Mouse (Mus musculus) frontal cortex, adult 2 months (tissue): ENCODE data around the gene Borcs8. TPM values are rescaled to one million over a fixed set of nuclear protein-coding genes. Genes with fewer than 3 reads are reported as not detected.

Source experiments
- DNase-seq, 2 experiments: peaks; one replicate each; pipeline ENCODE4 v3.0.0; 2022; ENCODE audit warnings: low spot score in 1 of 2; ENCODE audit errors: extremely low spot score in 1 of 2
- polyA plus RNA-seq: library from polyadenylated mRNA; depleted of rRNA; stranded (reverse); fragments of >200 nt; gene quantifications from 2 replicates; pipeline ENCODE4 v1.2.3, GENCODE M21; 2012; rRNA removed

Gene Borcs8
- polyA plus RNA-seq, result 99.2 and 100 TPM in 2 replicates

DNA sequence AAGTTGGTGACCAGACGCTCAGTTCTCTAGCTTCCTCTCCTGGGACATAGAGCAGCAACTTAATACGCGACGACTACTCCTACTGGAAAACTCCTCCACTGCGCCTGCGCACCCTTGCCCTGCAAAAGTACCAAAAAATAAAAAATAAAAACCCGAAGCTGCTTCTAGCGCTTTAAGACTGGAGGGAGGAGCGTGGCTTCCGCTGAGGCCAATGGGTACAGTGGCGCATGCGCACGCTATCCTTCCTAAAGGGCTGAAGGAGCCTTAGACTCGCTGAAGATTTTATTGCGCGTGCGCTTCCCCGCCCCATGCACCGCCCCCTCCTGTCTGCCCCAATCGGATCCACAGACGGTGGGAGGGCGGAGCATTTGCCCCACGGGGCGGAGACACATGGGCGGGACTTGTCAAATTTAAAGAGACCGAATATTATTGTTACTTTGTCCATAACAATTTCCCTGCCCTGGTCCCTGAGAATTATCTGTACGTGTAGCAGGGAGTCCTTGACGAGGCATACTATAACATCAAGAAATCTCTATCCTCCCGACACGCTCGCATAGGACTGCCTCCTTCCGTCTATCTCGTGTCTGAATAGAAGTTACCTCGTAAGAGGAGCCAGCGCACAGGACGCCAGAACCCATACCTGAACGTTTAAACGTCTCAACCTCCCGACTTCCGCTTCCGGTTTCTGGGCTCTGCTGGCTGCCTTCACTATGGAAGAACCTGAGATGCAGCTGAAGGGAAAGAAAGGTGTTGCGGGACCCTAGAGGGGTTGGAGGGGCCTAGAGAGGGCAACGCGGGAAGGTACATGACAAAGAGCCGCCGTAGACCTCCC is at the start of gene Borcs8, which contains the start of the genes Rfxank and Mef2b:
Gene Borcs8, plus strand, starts transcription at position 474 of the 832 bp plus-strand sequence.
Gene Rfxank, minus strand, starts transcription at position 129 of the 832 bp plus-strand sequence.
Gene Mef2b, plus strand, starts transcription at position 686 of the 832 bp plus-strand sequence.
- DNase-seq, result peak; percentile 98 to 99

DNA sequence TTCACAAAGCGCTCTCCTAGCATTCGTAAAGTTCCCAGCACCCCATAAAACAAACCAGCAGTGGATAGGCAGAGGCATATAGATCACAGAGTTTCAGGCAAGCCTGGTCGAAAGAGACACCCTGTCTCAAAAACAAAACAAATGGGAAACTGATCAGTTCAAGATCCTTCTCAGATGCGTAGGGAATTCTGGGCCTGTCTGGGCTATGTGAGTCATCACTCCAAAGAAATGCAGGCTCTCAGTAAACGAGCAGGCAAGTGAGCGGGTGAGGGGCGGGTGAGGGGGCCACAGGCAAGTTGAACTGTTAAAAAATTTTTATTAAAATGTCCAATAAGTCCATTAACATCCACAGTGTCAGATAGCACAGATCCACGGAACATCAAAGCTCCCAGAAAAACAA is 46.5 kb upstream of the Borcs8 start:
- DNase-seq, result no peak

DNA sequence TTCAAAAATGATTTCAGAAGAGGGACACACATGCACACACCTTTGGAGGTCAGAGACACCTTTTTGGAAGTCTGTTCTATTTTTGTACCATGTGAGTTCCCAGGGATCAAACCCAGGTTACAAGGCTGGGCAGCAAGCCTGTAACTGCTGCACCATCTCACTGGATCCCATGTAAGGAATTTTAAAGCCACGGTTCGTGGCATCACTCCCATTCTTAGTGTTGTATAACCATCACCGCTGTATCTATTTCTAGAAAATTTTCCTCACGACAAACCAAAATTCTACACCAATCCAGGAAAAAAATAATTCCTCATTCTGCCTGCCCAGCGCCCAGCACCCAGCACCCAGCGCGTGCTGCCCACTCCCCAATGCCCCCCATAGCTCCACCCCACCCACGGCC is 40.0 kb upstream of the Borcs8 start:
- DNase-seq, result peak; percentile 56 to 78

- peak; percentile 58 to 74 for DNase-seq
These were observed 39.1 kb upstream of the Borcs8 start for GRCm38 (mm10) chr8:70100241-70100640.

DNA sequence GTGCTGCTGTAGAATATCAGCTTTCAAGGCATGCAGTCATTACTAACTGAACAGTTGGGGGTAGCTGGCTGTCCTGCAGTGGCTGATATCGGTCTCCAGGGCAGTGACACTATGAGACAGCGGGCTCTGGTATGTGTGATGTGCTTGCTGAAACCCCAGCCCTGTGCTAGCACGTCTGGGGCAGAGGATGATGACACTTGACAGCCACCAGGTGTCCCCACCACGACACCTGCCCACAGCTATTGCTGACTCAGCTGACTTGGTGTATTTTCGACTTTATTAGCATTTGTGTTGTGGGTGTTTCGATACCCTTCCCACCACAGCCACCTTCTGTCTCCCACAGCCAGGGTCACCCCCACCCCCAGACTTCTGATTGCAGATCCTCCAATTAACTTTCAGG is 34.8 kb upstream of the Borcs8 start:
- no peak for DNase-seq

GRCm38 (mm10) chr8:70104922-70105321 is 34.4 kb upstream of the Borcs8 start:
- no peak for DNase-seq

DNA sequence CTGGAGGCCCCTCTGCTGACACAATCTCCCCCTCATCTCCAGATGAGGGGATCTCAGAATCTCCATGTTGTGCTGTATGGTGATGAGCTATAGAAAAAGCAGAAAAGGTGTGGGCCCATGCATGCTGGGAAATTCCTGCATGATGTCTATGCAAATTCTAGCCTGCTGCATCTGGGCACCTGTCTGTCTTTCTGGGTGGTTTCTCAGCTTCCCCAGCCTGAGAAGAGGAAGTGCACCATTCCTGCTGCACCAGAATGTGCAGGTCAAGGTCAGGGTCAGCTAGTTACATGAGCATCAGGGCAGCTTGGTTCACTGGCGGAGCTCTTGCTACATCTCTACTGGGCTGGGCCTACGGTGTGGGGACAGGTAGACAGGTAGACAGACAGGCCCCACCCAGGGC is 28.8 kb upstream of the Borcs8 start:
- DNase-seq, result no peak

DNA sequence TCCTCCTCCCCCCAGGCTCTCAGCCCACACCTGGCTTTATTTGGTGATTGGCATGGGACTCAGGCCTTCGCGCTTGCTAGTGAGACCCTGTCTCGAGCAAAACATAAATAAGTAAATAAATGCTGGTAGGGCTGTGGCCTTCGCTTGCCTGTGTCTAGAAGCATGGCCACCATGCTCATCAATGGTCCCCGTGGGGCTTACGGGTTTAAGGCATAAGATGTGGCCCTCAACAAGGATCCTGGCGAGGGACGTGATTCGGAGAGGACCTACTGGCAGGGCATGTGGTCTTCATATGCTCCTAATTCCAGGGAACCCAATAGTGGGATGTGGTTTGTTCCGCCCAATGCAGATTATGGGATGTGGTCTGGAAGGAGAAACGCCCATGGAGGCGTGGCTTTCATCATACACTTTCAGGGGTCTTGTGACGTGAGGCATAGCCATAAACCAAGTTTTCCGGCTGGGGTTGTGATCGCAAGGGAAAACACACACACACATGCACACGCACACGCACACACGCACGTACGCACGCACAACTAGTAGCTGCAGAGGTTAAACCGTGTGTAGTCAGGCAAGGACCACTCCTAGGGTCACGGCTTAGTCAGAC is 28.0 kb upstream of the Borcs8 start:
- no peak for DNase-seq

DNA sequence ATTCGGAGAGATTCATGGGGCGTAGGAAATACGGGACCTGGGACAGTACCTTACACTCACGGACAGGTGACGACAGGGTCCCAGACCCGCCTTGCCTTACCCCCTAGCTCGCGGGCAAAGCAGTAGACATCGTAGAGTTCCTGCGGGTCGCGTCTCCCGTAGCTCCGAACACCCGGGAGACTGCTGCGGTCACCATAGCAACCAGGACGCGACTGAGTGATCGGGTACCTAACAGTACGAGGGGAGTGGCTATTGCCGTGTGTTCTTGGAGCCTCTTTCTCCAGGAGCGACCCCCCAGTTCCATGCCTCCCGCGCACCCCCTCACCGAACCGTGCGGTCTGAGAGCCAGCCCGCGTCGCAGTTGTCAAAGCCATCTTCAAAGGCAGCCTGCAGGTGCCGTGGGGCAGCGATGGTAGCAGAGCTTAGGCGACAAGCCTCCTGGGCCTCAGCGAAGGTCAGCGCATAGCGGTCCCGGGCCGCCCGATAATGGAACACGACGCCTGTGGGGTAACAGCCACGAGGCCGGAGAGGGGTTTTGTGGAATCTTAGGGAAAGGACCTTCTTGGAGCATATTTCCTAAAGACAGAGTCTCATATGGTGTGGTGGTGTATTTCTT is 26.8 kb upstream of the Borcs8 start:
- DNase-seq, result no peak

DNA sequence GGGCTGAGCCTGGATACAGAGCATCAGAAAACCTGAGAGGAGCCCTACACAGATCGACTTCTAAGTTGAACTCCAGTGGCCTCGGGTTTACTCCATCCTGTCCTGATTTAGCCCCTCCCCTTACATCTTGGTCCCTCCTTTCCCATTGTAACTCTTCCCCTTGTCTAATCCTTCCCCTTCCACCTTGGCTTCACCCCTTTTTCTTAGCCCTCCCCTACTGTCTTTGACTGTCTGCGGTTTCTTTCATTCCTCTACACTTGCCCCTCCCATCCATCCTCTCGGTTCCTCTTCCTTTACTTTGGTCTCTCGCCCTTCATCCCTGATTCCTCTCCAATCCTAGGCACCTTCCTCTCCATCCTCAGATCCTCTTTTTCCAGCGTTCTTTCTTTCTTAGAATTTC is 24.8 kb upstream of the Borcs8 start:
- DNase-seq, result no peak

DNA sequence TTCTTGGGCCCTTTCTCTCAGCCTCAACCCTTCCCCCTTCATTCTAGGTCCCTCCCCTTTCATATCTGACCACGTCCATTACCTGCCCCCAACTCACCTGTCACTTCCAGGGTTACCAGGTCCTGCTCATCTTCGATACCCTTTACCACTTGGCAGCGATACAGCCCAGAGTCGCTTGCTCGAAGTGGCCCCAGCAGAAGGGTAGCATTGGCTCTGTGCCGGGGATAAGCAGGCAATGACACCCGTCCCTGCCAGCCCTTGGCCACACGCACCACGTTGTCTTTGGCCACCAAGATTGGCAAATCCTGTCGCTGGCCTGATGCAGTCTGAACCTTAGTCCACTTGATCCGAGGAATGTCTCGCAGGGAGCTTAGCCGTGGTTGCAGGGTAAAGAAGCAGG is 24.4 kb upstream of the Borcs8 start:
- DNase-seq, result no peak

- no peak for DNase-seq
These were observed 21.7 kb upstream of the Borcs8 start for GRCm38 (mm10) chr8:70117611-70118010.

DNA sequence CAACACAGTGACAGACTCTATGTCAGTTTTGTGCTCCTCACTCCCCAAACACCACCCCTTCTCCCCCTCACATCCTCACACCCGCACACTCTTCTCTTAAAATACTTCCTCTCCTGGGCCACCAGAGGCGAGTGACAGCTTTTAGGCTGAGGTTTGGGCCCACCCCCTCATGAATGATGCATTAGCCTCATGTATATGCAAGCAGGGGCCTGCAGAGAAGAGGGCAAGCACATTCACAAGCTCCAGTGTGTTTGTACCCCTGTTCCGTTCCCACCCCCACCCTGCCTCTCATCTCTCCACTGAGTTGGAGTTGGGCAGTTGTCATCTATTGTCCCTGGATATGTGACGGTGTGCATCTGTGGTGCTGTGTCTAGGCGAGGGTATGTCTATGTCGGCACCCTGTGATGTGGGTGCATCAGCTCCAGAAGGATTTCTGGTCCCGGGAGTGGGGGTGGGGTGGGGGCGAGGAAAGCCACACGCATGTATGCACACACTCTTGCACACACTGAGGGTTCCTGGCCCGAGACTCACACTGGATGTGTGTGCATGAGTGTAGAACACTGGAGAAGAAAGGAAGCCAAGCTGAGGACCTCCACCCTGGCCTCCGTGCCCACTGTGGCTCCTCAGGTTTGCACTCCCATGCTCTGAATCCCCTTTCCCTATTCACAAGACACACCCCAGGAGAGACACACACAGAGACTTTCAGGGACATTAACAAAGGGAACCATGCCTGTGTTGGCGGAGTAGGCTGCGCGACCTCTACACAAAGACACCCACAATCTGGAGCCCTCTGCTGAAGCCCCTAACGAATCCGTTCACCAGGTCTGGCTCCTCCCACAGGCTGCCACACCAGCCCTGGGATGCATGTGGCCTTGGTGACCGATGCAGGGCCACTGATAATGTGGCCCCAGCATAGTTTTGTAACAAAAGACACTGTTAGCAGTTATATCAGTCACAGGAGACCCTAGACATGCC is 20.3 kb upstream of the Borcs8 start:
- peak; percentile 83 to 85 for DNase-seq

GRCm38 (mm10) chr8:70120667-70121066 is 18.6 kb upstream of the Borcs8 start, which contains the start of gene Ncan:
Gene Ncan, minus strand, starts transcription at chr8:70120873.
- DNase-seq, result peak; percentile 83 to 95

- no peak for DNase-seq
These were observed 16.4 kb upstream of the Borcs8 start for GRCm38 (mm10) chr8:70122863-70123262.

DNA sequence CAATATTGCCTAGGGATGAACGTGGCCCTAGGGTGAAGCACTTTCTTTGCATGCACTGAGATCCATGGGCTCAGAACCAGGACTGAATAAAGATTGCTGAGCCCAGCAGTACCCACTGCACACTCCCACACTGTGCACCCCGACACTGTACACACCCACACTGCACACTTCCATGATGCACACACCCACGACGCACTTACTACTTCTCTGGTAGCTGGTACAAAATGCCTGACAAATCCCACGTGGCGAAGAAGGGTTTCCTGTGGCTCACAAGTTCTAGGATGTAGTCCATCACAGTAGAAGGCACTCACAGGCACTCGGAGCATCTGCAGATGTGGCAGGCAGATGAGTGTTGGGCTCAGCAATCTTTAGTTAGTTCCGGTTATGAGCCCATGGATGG is 14.3 kb upstream of the Borcs8 start:
- peak in 1 of 2 experiments; percentile 53 for DNase-seq

- DNase-seq, result peak in 1 of 2 experiments; percentile 75
These were observed 10.9 kb upstream of the Borcs8 start for GRCm38 (mm10) chr8:70128435-70128834.

DNA sequence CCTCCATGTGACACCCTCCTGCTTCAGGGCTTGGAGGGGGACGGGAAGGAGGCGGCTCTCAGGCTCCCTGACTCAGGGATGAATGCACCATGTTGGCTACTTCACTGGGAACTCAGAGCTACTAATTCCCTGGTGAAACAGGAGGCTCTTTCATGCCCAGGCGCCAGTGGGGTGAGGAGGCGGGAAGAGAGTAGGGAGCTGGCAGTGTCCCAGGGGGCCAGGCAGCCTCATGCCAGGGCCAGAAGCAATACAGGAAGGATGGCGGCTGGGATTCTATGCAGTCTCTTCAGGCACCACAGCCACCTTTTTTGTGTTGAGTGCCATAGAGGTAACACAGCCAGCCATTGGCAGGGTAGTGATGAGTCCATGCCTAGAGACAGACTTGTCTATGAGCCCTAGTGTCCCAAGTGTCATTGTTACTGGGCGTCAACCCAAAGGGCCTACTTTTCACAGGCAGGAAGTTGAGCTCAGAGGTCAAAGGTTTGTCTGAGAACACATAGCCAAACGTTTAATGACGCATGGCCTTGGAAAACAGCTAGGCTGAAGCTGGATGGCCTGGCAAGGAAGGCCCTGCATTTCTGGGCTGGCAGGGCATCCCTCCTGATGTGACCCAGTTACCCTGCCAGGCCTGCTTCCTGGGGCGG is 9.9 kb upstream of the Borcs8 start:
- peak; percentile 72 to 78 for DNase-seq

DNA sequence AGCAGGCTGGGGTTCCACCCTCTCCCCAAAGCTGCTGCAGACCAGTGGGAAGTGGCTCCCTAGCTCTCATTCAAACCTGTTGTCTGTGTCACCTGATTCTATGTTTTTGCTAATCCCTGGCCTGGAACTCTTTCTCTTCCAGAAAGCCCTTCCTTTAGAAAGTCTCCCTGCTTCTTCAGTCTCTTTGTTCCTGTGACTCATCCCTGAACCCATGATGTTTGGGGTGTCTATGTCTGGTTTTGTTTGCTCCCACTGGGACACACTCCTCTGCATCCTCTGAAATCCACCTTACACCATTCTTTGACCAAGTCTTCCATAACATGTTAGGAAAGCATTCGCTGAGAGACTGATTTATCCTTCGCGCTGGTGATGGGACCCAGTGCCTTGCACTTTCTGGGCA is 9.2 kb upstream of the Borcs8 start:
- DNase-seq, result no peak
